Mouse (Mus musculus) CD4-positive helper T cell, adult 2 months (primary cell): ENCODE measurements around the gene Acsm2.

Experiments
- DNase-seq: peaks from one replicate; pipeline ENCODE4 v3.0.0-alpha.2; 2012; ENCODE audit warnings: low read depth, missing footprints, low spot score

Acsm2 gene

DNA sequence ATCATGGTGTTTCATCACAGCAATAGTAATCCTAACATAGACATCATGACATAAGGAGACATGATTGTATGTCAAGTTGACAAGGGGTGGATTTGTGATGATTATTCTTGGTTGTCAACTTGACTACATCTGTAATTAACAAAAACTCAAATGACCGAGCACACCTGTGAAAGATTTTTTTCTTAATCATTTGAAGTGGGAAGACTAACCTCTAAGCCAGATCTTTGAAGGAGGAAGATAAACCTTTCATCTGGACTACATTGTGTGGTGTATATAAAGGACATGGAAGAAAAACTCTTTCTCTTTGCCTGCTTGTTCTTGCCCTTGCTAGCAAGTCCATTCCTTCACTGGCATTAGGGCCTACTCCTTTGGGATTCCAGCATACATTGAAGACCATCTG lies at the start of gene Acsm2:
Gene Acsm2 (plus strand): TSS at position 301 of the 400 bp plus-strand sequence.
- no peak for DNase-seq

DNA sequence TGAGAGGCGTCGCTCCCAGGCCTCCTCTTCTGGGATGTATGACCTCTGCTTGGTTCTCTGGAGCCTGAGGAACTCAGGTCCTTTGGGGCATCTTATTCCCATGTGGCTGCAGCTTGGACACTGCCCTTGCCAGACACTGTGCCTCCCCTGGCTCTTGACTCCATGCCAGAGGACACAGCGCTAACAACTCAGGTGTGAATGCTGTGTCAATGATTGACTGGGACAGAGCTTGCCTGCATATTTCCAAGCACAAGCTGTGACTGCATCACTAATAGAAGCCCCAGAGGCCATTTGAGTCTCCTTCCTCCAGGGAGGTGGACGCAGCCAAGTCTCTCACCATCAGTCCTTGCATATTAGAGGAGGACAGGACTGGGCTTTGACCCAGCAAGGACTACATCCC lies 43.0 kb upstream of the Acsm2 start:
- no peak for DNase-seq

DNA sequence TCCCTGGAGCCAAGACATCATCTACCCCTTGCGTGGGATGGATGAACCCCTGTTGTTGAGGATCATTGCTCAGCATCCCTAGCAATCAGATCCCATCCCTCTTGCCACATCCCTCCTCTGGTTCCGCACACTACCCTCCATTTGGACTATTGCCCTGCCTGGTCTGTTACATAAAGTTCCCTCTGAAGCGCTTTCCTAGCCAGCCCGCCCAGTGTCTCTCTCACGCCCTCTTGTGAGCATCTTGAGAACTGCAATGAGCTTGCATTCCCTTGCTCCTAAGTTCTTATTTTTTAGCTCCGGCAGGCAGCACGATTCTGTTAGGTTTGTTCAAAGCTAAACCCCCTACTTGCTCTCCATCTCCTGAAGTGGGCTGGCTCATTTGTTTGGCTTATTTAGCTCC lies 41.1 kb upstream of the Acsm2 start:
- DNase-seq, result no peak

GRCm38 (mm10) chr7:119515492-119516271 lies 38.5 kb upstream of the Acsm2 start:
- DNase-seq, result no peak

GRCm38 (mm10) chr7:119516272-119516558 lies 37.9 kb upstream of the Acsm2 start:
- no peak for DNase-seq

DNA sequence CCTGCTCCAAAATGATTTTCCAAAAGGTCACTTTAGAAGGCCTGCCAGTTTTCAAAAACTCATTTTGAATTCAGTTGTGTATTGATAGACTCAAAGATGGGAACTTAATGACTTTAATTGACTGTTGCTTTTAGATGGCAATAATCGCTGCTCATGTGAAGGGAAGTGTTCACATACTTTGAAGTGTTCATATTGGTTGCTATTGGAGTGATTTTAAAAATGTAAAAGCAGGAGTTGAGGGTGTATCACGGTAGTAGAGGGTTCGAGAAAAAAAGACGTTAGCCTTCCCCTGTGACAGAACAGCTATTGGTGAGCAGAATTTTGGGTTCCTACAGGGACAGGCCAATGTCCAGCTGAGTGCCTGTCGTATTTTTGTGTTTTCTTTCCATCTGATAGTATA lies 35.0 kb upstream of the Acsm2 start, which contains the start of gene Acsm5:
Gene Acsm5 (plus strand): TSS at position 301 of the 400 bp plus-strand sequence.
- no peak for DNase-seq

GRCm38 (mm10) chr7:119519654-119520053 lies 34.5 kb upstream of the Acsm2 start:
- DNase-seq, result no peak

- DNase-seq, result no peak
These were observed 32.3 kb upstream of the Acsm2 start for GRCm38 (mm10) chr7:119521816-119522215.

DNA sequence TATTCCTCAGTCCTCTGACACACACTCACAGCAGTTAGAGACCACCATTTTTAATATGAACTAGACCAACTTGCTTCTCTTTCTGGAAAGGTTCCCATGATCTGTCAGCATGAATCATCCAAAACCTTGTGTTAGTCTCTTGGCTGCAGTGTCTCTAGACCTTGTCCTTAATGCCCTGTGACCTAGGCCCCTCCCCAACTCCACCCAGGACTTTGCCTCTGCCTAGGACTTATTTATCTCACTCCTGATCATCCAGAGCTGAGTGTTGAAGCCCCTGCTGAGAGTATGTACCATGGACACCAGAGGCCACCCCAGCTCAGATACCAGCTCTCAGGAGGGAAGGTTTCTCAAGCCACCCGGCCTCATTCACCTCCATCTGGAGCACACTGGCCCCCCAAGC lies 31.8 kb upstream of the Acsm2 start:
- DNase-seq, result no peak

- no peak for DNase-seq
These were observed 30.8 kb upstream of the Acsm2 start, which contains the start of gene Pdilt for GRCm38 (mm10) chr7:119523389-119523788. Gene Pdilt (minus strand): TSS chr7:119523489.

- DNase-seq, result no peak
These were observed 28.3 kb upstream of the Acsm2 start for GRCm38 (mm10) chr7:119525881-119526281.

DNA sequence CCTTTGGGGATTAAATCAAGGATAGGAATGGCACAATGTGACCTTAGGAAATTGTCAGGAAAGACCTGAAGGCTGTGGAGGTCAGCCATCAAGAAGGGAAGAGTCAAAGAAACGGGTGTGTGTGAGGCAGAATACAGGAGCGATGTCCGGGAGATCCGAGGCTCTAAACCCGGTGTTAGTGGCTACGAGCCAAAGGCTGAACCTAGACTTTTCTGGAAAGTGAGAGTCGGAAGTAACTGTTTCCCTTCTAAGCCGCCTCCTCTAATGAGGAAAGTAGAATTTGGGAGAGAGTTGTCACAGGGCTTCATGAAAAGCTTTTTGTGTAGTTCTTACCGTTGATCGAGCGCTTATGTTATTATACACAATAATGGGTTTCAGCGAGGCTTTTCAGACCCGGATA lies 27.7 kb upstream of the Acsm2 start:
- no peak for DNase-seq

GRCm38 (mm10) chr7:119527135-119527534 lies 27.0 kb upstream of the Acsm2 start:
- no peak for DNase-seq

DNA sequence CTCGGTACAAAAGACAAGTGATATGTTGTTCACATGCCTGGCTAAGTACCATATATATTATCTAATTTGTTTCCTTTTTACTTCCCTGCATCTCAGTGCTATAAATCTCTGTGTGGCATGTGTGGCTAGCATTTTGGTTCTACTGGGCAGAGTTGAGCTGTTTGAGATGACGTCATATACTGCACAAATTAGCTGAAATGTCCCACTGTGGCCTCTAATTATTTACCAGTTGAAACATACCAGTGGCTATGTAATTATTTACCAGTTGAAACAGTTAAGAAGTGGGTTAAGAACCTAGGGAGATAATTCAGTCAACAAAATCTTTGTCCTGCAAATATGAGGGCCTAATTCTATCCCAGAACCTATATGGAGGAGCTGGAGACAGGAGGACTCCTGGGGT lies 26.6 kb upstream of the Acsm2 start:
- DNase-seq, result no peak

DNA sequence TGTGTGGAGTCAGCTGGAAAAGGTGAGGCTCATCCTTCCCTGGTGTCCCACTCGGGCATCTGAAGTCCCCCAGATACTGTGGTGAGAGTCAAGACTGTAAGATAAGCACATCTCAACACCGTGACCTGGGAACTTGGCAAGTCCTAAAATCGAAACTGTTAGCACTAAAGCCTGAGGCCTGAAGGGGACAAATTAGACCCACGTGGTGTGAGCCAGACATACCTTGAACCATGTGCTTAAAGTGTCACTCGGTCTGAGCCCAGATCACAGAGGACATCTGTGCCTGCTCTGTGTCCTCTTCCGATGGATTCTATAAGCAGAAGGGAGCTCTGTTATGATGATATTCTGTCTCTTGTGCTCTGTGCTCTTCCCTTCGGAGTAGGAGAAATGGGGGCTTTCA lies 25.5 kb upstream of the Acsm2 start:
- DNase-seq, result no peak

- DNase-seq, result no peak
These were observed 21.2 kb upstream of the Acsm2 start for GRCm38 (mm10) chr7:119532924-119533323.

DNA sequence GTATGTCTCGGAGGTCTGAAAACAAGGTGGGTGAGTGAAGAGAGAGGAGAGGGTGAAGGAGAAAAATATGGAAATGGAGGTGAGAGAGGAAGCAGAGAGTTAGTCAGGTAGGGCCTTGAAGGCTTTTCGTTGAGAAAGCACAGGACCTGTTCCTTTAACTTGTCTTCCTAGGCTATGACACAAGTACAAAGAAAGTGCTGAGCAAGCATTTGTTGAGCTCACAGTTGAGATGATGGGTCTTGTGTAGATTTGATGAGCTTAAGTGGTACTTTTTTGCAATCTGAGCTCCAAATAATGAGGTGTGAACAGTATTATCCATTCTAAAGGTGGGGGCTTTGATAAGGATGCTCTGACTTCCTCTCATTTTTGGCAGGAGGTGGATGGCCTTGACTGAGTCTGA lies 19.8 kb upstream of the Acsm2 start:
- DNase-seq, result no peak

DNA sequence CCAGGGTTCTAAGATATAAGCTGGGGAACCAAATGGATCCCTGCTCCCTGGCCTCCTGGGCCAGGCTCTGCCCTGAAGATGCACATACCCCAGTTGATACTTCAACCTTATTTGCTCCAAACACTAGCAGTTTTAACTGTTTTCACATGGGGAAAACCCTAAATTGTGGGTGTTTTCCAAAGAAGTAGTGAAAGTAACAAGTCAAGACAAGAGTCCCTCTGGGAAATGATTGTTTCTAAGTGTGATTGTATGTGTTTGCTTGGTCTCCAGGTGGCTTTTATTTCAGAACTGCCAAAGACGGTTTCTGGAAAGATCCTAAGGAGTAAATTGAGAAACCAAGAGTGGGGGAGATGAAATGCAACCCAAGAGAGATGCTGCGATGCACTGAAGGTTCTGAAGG lies 11.7 kb upstream of the Acsm2 start:
- no peak for DNase-seq

- DNase-seq, result no peak
These were observed 8.6 kb upstream of the Acsm2 start for GRCm38 (mm10) chr7:119545572-119545971.

DNA sequence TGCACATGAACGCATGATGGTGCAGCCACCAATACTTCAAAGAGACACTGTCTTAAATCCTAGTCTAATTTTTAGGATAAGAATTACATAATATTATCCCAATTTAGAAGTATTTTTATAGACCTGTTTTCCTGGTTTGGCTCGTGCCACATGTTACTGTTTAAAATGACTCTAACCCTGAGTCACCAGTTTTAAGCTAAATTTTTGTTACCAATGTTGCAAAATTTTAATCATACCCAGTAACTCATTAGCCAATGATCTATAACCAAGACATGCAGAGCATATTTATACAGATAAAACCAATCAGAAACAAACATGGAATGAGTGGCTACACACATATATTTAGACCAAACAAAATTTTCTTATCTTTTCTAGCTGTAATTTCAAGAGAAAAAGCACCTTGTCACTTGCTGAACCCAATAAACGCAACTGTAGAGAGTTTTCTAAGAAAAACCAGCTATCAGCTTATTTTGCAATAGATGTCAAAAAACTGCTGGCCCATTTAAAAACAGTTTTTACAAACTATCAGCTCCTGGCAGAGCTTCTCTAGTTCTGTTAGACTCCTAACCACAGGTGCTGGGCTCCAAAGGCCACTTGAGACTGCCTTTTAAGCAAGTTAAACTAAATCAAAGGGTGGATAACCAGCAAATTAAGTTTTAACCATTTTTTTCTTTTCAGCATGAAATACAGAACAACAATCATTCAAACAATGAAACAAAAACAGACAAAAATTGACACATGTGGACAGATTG lies 3.5 kb upstream of the Acsm2 start:
- DNase-seq, result no peak

DNA sequence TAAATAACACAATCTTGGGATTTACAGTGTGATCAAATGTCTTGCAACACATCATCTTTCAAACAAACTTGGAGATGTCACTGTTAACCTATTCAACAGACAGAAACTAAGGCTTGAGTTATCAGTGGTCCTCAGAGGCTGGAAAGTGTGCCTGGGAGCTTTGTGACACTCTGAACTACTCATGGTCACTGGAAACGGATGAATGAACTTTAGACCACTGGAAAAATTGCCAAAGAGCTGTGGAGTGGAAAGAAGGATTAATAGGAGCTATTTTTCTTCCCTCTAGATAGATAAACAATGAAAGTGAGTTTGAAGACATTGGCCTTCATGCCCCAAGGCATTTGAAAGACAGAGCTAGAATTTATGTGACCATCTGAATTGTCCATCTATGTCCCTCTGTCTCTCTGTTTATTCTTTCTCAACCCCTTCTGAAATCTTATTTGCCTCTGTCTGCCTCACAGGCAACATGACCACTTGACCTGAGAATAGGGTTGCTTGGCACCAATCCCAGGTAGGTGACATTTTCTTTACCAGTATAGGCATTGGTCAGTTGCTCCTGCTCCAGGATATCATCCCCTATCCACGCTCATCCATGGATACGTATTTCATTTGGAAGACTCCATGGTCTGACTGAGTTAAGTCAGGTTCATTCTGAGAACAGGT lies 5.8 kb downstream of the Acsm2 start:
- DNase-seq, result no peak

DNA sequence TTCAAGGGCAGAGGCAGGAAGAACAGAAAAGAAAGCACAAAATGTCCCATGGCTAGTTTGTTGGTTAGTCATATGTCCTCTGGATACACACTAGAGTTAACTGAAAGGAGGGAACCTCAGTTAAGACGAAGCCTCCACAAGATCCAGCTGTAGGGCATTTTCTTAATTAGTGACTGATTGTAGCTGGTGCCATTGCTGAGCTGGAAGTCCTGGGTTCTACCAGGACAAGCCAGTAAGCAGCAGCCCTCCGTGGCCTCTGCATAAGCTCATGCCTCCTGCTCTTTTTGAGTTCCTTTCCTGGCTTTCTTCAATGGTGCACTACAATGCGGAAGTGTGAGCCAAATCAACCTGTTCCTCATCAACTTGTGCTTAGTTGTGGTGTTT lies 6.3 kb downstream of the Acsm2 start:
- no peak for DNase-seq

- DNase-seq, result no peak
These were observed 7.3 kb downstream of the Acsm2 start for GRCm38 (mm10) chr7:119561441-119561840.
